Mouse (Mus musculus): ENCODE data around the gene Zfp46.

DNA sequence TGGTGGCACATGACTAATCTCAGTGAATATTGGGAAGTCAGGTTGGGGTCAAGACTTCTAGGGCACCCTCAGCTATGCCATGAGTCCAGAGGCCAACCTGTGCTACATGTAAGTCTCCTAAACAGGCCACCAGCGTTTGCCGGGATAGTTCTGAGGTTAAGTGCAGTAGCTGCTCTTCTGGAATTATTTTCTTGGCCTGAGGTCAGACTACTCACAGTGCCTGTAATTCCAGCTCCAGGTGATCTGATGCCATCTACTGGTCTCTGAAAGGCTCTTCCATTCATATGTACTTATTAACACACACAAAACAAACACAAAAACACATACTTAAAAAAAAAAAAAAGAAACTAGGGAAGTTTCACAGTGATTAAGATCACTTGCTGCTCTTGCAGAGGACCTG, 39.7 kb downstream of the Zfp46 start:
- TF ChIP-seq CTCF (conservative IDR thresholded peaks at IDR 0.05; ENCODE audit: low read length) (no peak), NANOG (IDR thresholded peaks at IDR 0.05; ENCODE audit: borderline replicate concordance, low read length) (no peak)

All from E14TG2a.4 (cell line).